Mouse (Mus musculus) lung, postnatal 14 days (tissue): ENCODE results near the gene Calml3.
"Not testable (repeated sequence)": the region's sequence is repeated elsewhere in the genome, so short reads cannot be mapped to it uniquely, and the experiment has no call there.

Experiments used
- DNase-seq: peaks from one replicate; pipeline ENCODE4 v3.0.0; 2021

The Calml3 gene

GRCm38 (mm10) chr13:3804186-3804585, at the start of gene Calml3:
TSS of gene Calml3 (minus strand) at chr13:3804316.
- no peak for DNase-seq

GRCm38 (mm10) chr13:3850330-3850729, 46.2 kb upstream of the Calml3 start:
- no peak for DNase-seq

GRCm38 (mm10) chr13:3840662-3841061, 36.5 kb upstream of the Calml3 start:
- DNase-seq: not testable (repeated sequence)

GRCm38 (mm10) chr13:3837312-3837807, 33.2 kb upstream of the Calml3 start, which contains the start of gene Calm4:
TSS of gene Calm4 (plus strand) at chr13:3837757.
- not testable (repeated sequence) for DNase-seq

GRCm38 (mm10) chr13:3833644-3834043, 29.5 kb upstream of the Calml3 start:
- not testable (repeated sequence) for DNase-seq

GRCm38 (mm10) chr13:3832450-3832849, 28.3 kb upstream of the Calml3 start:
- no peak for DNase-seq

- DNase-seq: no peak
Observed at GRCm38 (mm10) chr13:3831994-3832393, 27.9 kb upstream of the Calml3 start.

- DNase-seq: no peak
Observed at GRCm38 (mm10) chr13:3831546-3831945, 27.4 kb upstream of the Calml3 start.

GRCm38 (mm10) chr13:3825726-3826125, 21.6 kb upstream of the Calml3 start:
- DNase-seq: no peak

- DNase-seq: no peak
Observed at GRCm38 (mm10) chr13:3822105-3822504, 18.0 kb upstream of the Calml3 start.

GRCm38 (mm10) chr13:3818740-3819076, 14.6 kb upstream of the Calml3 start:
- DNase-seq: no peak

- DNase-seq: no peak
Observed at GRCm38 (mm10) chr13:3818012-3818739, 14.1 kb upstream of the Calml3 start.

GRCm38 (mm10) chr13:3807131-3807827, 3.2 kb upstream of the Calml3 start:
- DNase-seq: no peak

GRCm38 (mm10) chr13:3805638-3806037, 1.5 kb upstream of the Calml3 start:
- no peak for DNase-seq

GRCm38 (mm10) chr13:3805132-3805531, 1.0 kb upstream of the Calml3 start:
- DNase-seq: no peak

- no peak for DNase-seq
Observed at GRCm38 (mm10) chr13:3799386-3799785, 4.7 kb downstream of the Calml3 start.

- no peak for DNase-seq
Observed at GRCm38 (mm10) chr13:3798751-3799150, 5.4 kb downstream of the Calml3 start.

- no peak for DNase-seq
Observed at GRCm38 (mm10) chr13:3796649-3797048, 7.5 kb downstream of the Calml3 start.

GRCm38 (mm10) chr13:3789531-3789930, 14.6 kb downstream of the Calml3 start:
- DNase-seq: no peak

GRCm38 (mm10) chr13:3788588-3788987, 15.5 kb downstream of the Calml3 start:
- DNase-seq: no peak

- DNase-seq: no peak
Observed at GRCm38 (mm10) chr13:3787644-3788043, 16.5 kb downstream of the Calml3 start.

GRCm38 (mm10) chr13:3787102-3787501, 17.0 kb downstream of the Calml3 start:
- no peak for DNase-seq

- no peak for DNase-seq
Observed at GRCm38 (mm10) chr13:3783621-3784020, 20.5 kb downstream of the Calml3 start.

GRCm38 (mm10) chr13:3782499-3782898, 21.6 kb downstream of the Calml3 start:
- DNase-seq: no peak
